Mouse (Mus musculus): ENCODE measurements around the gene Cox6a2.
"Not testable (repeated sequence)": the region's sequence is repeated elsewhere in the genome, so short reads cannot be mapped to it uniquely, and the experiment has no call there.

The Cox6a2 gene

DNA sequence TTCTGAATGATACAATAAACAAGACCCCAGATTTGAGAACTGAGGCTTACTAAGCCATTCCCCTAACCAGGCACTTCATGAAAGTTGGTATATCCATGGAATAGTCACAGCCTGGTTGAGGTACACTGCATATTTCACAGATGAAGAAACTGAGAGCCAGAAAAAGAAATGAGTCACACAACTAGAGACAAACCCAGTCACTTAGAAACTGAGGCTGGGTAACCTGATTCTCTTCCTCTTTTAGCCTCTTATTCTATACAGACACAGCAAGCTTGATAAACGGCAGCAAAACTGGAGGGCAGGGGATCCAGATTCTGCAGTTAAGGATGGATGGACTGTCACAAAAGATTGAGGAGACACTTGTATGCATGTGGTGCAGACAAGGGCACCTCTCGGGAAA is 28.6 kb upstream of the Cox6a2 start:
- no peak for DNase-seq (ENCODE audit: low read depth)

DNA sequence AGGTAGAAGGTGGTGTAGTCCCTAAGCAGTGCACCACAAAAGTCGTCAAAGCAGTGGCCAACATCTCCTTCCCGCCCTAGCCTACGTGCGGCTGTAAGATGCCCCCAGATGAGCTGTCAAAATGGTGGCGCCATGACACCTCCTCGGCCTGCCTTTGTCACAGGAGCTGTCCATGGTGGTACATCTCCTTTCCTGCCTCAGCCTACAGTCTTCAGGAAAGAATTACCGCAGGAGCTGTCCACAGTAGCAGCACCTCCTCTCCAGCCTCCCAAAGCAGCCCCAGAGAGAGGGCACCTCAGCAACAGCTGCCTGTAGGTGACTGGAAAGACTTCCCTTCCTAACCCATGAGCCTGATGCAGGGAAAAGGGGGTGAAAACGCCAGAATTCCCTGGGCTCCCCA is 25.6 kb upstream of the Cox6a2 start:
- peak; percentile 48 for DNase-seq (ENCODE audit: low read depth)

DNA sequence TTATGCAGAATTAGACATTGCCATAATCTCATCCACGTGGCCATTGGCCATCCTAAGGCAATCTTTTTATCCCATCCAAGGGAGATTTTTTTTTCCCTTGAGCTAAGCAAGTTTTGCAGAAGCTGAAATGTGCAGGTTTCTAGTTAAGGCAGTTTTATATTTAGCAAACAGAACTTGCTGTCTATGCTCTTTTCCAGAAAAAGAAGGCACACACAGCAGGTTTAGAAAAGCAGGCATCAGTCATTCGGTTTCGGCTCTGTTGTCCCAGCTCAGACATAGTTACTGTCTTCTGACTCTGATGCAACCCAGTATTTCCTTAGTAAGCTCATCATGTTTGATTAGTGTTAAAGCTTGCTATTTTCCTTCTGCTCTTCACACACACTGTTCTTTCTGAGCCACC is 14.7 kb upstream of the Cox6a2 start:
- DNase-seq (ENCODE audit: low read depth) = no peak

DNA sequence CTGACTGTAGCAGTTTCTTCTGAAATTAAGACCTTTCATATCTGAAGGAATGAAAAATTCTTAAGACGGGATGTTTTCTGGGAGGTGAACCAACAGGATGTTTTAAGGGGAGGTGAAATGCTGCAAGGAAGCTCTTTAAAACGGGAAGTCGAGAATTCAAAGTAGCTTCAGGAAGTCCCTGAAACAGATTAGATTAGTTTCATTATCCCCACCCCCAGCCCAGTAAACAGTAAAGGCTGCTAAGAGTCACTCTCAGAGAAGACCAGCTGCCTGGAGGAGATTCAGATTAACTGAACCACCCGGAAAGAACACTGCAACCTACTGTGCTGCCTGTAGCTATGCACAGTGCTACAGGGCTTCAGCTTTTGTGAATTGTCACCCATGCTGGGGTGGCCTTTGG is 13.8 kb upstream of the Cox6a2 start:
- DNase-seq (ENCODE audit: low read depth) = no peak

DNA sequence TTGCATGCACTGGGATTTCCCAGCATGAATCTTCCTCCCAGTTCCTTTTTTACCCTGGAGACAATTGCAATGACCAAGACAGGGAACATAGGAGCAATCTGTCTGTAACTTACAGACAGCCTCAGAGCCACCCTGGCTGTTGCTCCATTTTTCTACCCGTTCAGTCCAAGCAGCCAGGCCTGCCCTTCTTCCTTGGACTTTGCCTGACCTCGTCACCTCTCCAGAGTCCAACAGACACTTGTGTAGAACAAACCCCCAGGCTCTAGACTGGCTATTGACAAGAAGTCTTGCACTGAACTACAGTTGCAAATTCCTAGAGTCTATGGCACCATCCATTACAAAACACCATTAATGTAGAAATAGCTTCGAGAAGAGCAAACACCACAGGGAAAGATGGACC is 3.6 kb upstream of the Cox6a2 start:
- DNase-seq (ENCODE audit: low read depth) = no peak

DNA sequence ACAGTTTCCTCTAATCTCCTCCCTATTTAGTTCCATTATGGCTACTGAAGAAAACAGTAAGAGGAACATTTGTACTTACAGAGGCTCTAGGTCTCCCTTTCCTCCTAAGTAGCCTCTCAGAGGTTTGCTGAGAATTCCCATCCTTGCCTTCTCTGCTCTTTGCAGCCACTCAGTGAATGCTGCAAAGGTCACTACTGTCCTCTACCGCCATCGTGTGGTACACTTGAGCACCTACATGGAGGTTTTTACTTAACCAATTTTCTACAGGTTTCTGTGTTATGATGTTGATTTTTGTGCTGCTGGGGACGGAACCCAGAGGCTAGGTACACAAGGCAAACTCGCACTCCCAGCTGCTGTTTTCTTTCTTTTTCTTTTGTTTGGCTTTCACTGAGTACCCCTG is 2.0 kb upstream of the Cox6a2 start:
- peak; percentile 34 for DNase-seq (ENCODE audit: low read depth)

DNA sequence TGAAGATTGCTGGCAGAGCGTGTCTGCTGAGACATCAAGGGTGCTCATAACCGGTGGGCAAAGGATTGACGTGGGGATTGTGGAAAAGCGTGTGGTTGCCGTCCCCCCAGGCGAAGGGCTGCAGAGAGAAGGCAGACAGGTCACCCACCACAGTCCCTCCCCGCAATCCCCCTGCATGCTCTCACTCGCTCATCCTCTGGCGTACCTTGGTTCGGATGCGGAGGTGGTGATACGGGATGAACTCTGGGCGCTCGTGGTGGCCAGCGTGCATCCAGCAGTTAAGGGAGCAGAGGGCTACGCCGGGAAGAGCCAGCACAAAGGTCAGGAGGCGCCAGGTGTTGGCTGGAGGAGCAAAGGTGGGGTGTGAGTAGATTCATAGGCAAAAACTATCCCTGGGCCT is 492 bp downstream of the Cox6a2 start:
- no peak for DNase-seq (ENCODE audit: low read depth)

DNA sequence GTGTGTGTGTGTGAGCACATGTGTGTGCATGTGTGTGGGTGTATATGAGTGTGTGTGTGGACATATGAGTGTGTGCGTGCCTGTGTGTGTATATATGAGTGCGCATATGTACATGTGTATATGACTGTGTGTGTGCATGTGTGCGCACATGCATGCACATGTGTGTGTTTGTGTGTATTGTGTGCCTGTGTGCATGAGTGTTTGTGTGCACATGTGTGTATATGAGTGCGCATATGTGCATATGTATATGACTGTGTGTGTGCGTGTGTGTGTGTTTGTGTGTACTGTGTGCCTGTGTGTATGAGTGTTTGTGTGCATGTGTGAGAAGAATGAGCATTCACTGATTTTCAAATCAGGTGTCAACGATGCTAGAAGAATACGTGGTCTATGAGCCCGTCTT is 2.0 kb downstream of the Cox6a2 start:
- DNase-seq (ENCODE audit: low read depth) = no peak

DNA sequence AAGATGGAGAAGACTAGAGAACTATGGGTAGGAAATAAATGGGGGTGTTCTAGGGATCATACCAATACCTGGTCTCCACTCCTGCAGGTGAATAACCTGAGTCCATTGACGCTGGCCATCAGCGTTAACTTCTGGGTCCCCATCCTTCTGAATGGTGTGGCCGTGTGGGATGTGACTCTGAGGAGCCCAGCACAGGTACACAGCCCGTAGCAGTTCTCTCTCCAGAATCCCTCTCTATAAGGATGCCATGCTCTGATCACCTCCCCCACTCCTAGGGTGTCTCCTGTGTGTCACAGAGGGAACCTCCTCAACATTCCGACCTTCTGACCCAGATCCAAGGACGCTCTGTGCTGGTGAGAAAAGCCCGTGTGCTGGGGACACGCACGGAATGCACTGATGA is 3.1 kb downstream of the Cox6a2 start:
- no peak for DNase-seq (ENCODE audit: low read depth)

DNA sequence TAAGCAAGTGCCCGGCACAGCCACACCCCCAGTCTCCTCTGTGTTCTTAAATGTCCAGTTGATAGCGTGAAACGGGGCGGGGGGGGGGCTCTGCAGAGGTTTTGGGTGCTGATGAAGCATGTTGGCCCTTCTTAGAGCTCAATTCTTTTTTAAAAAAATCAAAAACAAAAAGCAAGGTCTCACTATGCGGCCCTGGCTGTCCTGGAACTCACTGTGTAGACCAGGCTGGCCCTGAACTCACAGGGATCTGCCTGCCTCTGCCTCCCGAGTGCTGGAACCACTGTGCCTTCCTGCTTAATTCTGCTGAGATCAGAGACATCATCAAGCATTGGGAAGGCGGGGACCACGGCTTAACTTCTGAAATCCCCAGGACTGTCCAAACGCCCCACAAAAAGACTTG is 4.6 kb downstream of the Cox6a2 start:
- no peak for DNase-seq (ENCODE audit: low read depth)

DNA sequence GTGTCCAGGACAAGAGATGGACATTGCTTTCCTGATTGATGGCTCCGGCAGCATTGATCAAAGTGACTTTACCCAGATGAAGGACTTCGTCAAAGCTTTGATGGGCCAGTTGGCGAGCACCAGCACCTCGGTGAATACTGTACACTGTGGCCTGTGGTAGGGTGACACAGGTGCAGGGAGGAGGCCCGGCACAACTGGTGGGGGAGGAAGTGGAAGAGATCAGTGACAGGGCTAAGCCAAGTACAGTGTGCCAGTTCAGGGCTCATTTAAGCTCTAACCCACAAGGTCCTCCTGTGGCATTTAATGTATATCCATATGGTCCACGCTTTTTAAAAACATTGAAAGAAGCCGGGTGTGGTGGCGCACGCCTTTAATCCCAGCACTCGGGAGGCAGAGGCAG is 24.5 kb downstream of the Cox6a2 start:
- no peak for DNase-seq (ENCODE audit: low read depth)

DNA sequence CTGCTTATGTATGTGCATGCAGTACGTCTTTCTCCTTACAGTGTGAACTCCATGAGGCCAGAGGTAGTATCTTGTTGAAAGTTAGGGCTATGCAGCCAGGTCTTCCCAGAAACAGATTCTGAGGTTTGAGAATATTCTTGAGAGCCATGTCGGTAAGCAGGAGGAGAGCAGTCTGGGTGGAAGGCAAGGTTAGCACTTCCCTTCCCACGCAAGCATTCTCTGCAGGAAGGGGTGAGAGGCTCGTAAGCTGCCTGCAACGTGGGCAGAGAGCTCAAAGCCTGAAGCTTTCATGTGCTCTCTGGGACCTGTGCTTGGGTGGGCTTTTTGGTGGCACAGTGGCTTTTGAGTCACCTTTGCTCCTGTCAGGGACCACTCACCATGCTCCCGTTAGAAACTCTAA is 25.6 kb downstream of the Cox6a2 start:
- DNase-seq (ENCODE audit: low read depth) = no peak

DNA sequence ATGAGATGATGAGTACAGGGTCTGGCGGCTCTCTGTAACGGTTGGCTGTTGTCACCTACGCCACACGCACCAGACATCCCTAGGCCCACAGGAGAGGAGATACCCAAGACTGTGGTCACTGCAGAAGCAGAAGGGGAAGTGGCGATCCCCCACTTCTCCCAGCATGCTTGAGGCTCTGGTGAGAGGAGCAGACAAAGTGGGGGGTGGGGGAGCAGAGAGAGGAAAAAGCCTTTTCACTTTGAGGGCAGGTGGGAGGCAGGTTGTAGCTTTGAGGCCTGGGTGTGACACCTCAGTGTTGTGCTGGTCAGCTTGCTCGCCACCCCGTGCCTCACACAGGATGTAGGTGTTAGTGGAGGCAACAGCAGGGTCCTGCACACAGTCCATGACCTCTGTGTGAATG is 26.1 kb downstream of the Cox6a2 start:
- no peak for DNase-seq (ENCODE audit: low read depth)

DNA sequence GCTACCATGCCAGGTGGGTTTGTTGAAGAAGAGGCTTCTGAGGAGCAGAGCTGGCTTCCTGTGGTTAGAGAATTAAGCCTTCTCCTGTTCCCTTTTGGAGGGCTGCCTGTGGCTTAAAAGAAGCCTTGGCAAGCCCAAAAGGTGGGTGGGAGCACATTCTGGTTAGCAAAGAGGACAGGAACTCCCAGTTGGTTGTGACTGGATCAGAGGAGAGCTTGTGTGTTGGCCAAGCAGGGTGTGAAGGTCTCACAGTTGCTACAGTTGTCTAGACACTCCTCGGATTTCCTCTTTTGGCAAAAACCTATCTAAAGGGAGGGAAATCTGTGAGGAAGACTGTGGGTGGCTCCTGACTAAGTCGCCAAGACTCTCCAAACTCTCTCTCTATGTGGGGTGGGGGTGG is 27.8 kb downstream of the Cox6a2 start:
- DNase-seq (ENCODE audit: low read depth) = no peak

DNA sequence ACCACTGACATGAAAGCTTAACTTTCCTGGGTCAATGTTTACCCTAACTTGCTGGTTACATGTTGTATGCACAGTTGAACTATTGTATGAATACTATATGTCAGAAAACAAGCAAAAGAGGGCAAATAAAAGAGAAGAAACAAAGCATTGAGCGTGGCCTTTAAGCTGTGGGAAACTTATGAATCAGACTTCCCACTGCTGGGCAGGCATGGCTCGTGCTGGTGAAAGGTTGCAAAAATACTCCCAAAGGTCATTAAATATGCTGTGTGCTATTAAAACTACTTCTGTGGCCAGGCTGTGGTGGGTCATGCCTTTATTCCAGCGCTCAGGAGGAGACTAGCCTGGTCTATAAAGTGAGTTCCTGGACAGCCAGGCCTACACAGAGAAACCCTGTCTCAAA is 36.2 kb downstream of the Cox6a2 start:
- DNase-seq (ENCODE audit: low read depth) = no peak

DNA sequence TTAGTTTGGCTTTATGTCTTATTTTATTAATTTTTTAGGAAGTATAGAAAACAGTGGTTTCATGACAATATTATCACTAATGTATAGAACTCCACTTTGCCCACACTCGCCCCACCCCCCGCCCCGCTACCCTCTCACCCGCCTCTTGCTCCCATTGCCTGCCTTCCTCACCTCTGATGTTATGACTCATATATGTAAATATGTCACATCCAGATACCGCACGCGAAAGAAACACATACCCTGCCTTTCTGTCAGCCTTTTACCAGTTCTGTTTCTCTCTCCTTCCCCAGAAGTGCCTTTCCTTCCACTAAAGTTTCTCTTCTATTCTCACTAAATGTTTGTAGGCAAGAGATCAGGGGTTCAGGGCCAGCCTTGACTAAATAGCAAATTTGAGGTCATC is 39.8 kb downstream of the Cox6a2 start:
- DNase-seq (ENCODE audit: low read depth) = no peak

DNA sequence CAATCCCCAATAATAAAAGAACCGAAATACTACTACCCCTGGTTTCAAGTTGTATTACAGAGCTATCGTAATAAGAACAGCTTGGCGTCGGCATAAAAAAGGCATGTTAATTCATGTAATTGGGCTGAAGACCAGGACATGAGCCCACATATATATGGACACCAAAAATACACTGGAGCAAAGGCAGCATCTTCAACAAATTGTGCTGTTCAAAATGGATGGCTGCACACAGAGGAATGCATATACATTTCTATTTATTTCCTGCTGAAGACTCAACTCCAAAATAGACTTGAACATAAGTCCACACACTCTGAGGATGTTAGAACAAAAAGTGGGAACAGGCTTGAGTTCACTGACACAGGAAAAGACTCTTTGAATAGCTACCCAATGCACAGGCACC is 42.2 kb downstream of the Cox6a2 start:
- DNase-seq (ENCODE audit: low read depth) = no peak

DNA sequence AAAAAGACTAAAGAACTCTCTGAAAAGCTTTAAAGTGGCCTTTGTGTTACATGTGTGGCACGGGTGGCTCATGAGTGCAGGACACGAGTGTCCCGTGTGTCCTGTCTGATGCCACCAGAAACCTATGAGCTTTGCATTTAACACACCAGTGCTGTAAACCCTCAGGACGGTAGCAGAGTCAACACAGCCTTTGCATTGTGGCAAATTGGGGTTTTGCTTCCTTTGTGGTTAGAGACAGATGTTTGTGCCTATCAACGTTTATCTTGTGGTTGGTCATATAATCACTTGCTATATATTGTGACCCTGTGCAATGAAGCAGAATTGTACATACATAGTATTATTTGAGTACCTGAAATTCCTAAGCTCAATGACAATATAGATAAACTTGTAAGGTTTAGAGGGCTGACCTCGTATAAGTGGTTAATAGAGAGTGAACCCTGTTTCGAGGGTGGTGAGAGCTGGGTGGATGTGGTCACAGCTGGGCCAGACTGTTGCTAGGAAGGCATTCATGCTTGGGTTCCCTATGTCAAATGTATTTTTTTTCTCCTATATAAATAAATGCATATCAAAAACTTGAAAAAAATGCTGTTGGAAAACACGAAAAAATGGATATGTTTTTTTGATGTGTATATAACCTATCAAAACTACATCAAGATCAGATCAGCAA is 47.4 kb downstream of the Cox6a2 start:
- not testable (repeated sequence) for DNase-seq (ENCODE audit: low read depth)

Data from c-Kit-positive CD71-positive TER-119-negative erythroid progenitor cells, embryonic 14.5 days (primary cell).